Mouse (Mus musculus) heart, adult 2 months (tissue): ENCODE measurements around the gene Nr2c2. TPM values are rescaled to one million over a fixed set of nuclear protein-coding genes. Genes with fewer than 3 reads are reported as not detected.

Experiments
- DNase-seq, 2 experiments: peaks; one replicate each; pipeline ENCODE4 v3.0.0; 2021
- H3K27ac ChIP-seq: fragments of 200-600 bp; 2 replicates; pipeline ENCODE4 v1.8.1; 2022
- H3K27me3 ChIP-seq: fragments of 200-500 bp; 2 replicates; pipeline ENCODE4 v1.6.1; 2012; ENCODE audit warnings: mild to moderate bottlenecking, low read length, inconsistent platforms, mixed read lengths; ENCODE audit not compliant: control insufficient read depth, insufficient read depth
- H3K36me3 ChIP-seq: fragments of 200-500 bp; 2 replicates; pipeline ENCODE4 v1.6.1; 2012; ENCODE audit warnings: low read length, inconsistent platforms; ENCODE audit not compliant: control insufficient read depth, insufficient read depth
- H3K4me1 ChIP-seq: fragments of 200-500 bp; 2 replicates; pipeline ENCODE4 v1.6.1; 2011; ENCODE audit warnings: low read length; ENCODE audit not compliant: control insufficient read depth, insufficient read depth
- H3K4me3 ChIP-seq: fragments of 200-600 bp; 2 replicates; pipeline ENCODE4 v1.8.1; 2022
- H3K79me2 ChIP-seq: fragments of 200-500 bp; replicated peaks from 2 replicates; pipeline ENCODE4 v1.6.1; 2012; ENCODE audit warnings: mild to moderate bottlenecking, inconsistent platforms, low read length, moderate library complexity, mixed read lengths; ENCODE audit not compliant: control insufficient read depth, insufficient read depth
- H3K9ac ChIP-seq: fragments of 200-500 bp; 2 replicates; pipeline ENCODE4 v1.6.1; 2012; ENCODE audit warnings: low read depth, mild to moderate bottlenecking, control low read depth, inconsistent platforms, low read length, mixed read lengths
- CTCF ChIP-seq: fragments of 200-600 bp; IDR thresholded peaks from 2 replicates; pipeline ENCODE4 v1.8.1; 2022; ENCODE audit warnings: antibody characterized with exemption, mild to moderate bottlenecking, moderate library complexity
- EP300 ChIP-seq: fragments of 200-500 bp; IDR thresholded peaks from 2 replicates; pipeline ENCODE4 v1.6.1; 2011; ENCODE audit warnings: low read depth, low read length, control low read depth; ENCODE audit not compliant: insufficient read depth
- POLR2A ChIP-seq: fragments of 200-500 bp; IDR thresholded peaks from 2 replicates; pipeline ENCODE4 v1.6.1; 2011; ENCODE audit warnings: mild to moderate bottlenecking, low read depth, low read length, control low read depth; ENCODE audit not compliant: insufficient read depth
- WGBS: fragments of 180-500 bp; shearing (Covaris S2); methylation state at CpG from one replicate; pipeline ENCODE4 v1.1.7; 2018; 5-methylcytosine and 5-hydroxymethylcytosine counted together
- intact Hi-C: fragments of 180-260 bp; cut with DNase I; formaldehyde crosslinking; loops from one replicate; pipeline ENCODE4 v1.15.1; 2025
- polyA plus RNA-seq: library from polyadenylated mRNA; depleted of rRNA; stranded (reverse); fragments of >200 nt; gene quantifications from 2 replicates; pipeline ENCODE4 v1.2.3, GENCODE M21; 2012; rRNA removed
- total RNA-seq, 2 experiments: library from RNA; stranded (reverse); gene quantifications; 2 replicates each; pipeline ENCODE4 v1.2.3; 2021

The Nr2c2 gene
- total and polyA plus RNA-seq, 3 experiments = 8.5 to 26.8 (median 21.6) TPM

GRCm38 (mm10) chr6:92214773-92215449, 123.7 kb downstream of the Nr2c2 start, which contains the start of gene Rbsn:
Gene Rbsn (minus strand): TSS chr6:92214925.
- TF ChIP-seq EP300 (0 out of 2 replicates have a peak, but pooled peaks have one; percentile 45), CTCF (peak; percentile 45), POLR2A (peak; percentile 82)
- DNase-seq = peak; percentile 94 to 95
- Histone ChIP-seq H3K36me3 (no peaks in the 10 kb centered on the region), H3K79me2 (peaks cover 1% of the 10 kb centered on the region; the same call in 1 of the 2 replicates), H3K27ac (peak within 1 kb of the TSS; percentile 79), H3K4me1 (peaks cover 2% of the 10 kb centered on the region; the same call in 1 of the 2 replicates), H3K27me3 (no peaks in the 10 kb centered on the region), H3K9ac (peak within 1 kb of the TSS; percentile 88), H3K4me3 (peak within 1 kb of the TSS; percentile 94)
- intact Hi-C loops = loop anchor here (5.0 kb wide), 1 partner anchor 338 kb away; the partner anchor contains the start of gene Ccdc174
- WGBS = 8% methylated on average over 35 of the region's 35 CpGs

- intact Hi-C loops = no loop called here
- Histone ChIP-seq H3K4me3 (no peak overlapping the region), H3K27me3 (no peaks in the 10 kb centered on the region), H3K79me2 (no peaks in the 10 kb centered on the region), H3K4me1 (no peaks in the 10 kb centered on the region), H3K27ac (no peak overlapping the region), H3K36me3 (no peaks in the 10 kb centered on the region), H3K9ac (no peak overlapping the region)
- TF ChIP-seq EP300 (no peak), POLR2A (no peak), CTCF (peak; percentile 64)
- 34% methylated on average over 3 of the region's 3 CpGs for WGBS
- DNase-seq = peak in 1 of 2 experiments; percentile 9
Measured at GRCm38 (mm10) chr6:92219445-92219844, 128.3 kb downstream of the Nr2c2 start.

- Histone ChIP-seq H3K79me2 (no peaks in the 10 kb centered on the region), H3K27ac (no peak overlapping the region), H3K9ac (no peak overlapping the region), H3K27me3 (no peaks in the 10 kb centered on the region), H3K36me3 (no peaks in the 10 kb centered on the region), H3K4me3 (no peak overlapping the region), H3K4me1 (no peaks in the 10 kb centered on the region)
- no peak for TF ChIP-seq EP300
- TF ChIP-seq POLR2A = no peak
- no peak for TF ChIP-seq CTCF
- WGBS = 70% methylated on average over 6 of the region's 6 CpGs
- intact Hi-C loops = loop anchor here (2.0 to 10.0 kb wide), 2 partner anchors 47 to 683 kb away; no protein-coding TSS in a partner anchor
- DNase-seq = no peak
Measured at GRCm38 (mm10) chr6:92221604-92222003, 130.4 kb downstream of the Nr2c2 start.

DNA sequence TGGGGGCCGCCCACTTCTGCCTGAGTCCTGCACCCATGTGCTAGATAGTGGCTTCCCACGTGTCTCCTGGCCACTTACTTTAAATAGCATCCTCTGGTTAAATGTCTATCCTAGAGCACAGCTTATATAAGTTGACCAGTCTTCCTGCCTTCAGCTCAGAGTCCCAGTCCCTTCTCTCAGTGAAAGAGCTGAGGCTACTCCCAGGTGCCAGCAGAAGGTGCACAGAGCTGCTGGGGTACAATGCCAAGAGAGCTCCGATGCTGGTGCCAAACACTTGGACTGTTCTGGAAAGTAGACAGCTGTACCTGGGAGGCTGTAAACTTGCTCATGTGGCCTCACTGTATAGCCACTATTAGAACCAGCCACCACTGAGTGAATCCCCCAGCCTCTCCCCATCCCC, 130.8 kb downstream of the Nr2c2 start:
- H3K36me3 ChIP-seq = no peaks in the 10 kb centered on the region
- 58% methylated on average over 3 of the region's 3 CpGs for WGBS
- intact Hi-C loops = loop anchor here (10.0 kb wide), 1 partner anchor 683 kb away; no protein-coding TSS in a partner anchor

More for the DNA sequence above, 130.8 kb downstream of the Nr2c2 start:
- H3K4me3 ChIP-seq = no peak overlapping the region
- H3K27me3 ChIP-seq = no peaks in the 10 kb centered on the region
- no peak overlapping the region for H3K9ac ChIP-seq
- H3K27ac ChIP-seq = no peak overlapping the region
- no peak for DNase-seq
- no peak for TF ChIP-seq EP300
- TF ChIP-seq POLR2A = no peak
- TF ChIP-seq CTCF = no peak
- H3K79me2 ChIP-seq = no peaks in the 10 kb centered on the region
- no peaks in the 10 kb centered on the region for H3K4me1 ChIP-seq

Other genes starting within 250 kb of the Nr2c2 start
- gene Ccdc174, start 213.3 kb upstream of the Nr2c2 start, total RNA-seq = 10 to 100 TPM in 1 of 2 experiments, 1 to 10 TPM in 1; 9.0 to 10.1 TPM
- 2.8 and 4.1 TPM in 2 replicates for gene Ccdc174, start 213.3 kb upstream of the Nr2c2 start, polyA plus RNA-seq
- under 1 TPM; 0.52 to 0.78 TPM for gene 4930590J08Rik, start 188.6 kb upstream of the Nr2c2 start, total RNA-seq
- gene 4930590J08Rik, start 188.6 kb upstream of the Nr2c2 start, polyA plus RNA-seq = 0.43 and 0.94 TPM in 2 replicates
- gene Fgd5, start 112.5 kb upstream of the Nr2c2 start, total RNA-seq = 10 to 100 TPM; 21.0 to 21.8 TPM
- 12.7 and 18.4 TPM in 2 replicates for gene Fgd5, start 112.5 kb upstream of the Nr2c2 start, polyA plus RNA-seq
- 10 to 100 TPM; 70.5 to 76.5 TPM for gene Mrps25, start 92.6 kb downstream of the Nr2c2 start, total RNA-seq
- gene Mrps25, start 92.6 kb downstream of the Nr2c2 start, polyA plus RNA-seq = 21.2 and 35.9 TPM in 2 replicates
- 10 to 100 TPM; 11.6 to 15.7 TPM for gene Rbsn, start 123.5 kb downstream of the Nr2c2 start, total RNA-seq
- gene Rbsn, start 123.5 kb downstream of the Nr2c2 start, polyA plus RNA-seq = 6.4 and 11.3 TPM in 2 replicates
- not detected for gene Trh, start 153.3 kb downstream of the Nr2c2 start, total RNA-seq
- gene Trh, start 153.3 kb downstream of the Nr2c2 start, polyA plus RNA-seq = not detected in 2 replicates